Mouse (Mus musculus): ENCODE measurements around the gene Fbxo34.

- TF ChIP-seq POLR2A (IDR thresholded peaks at IDR 0.05; ENCODE audit: low read depth, low read length) (no peak), CTCF (IDR thresholded peaks at IDR 0.05; ENCODE audit: extremely low read depth, insufficient read length, insufficient replicate concordance, low read depth, low read length) (no peak)
Measured at GRCm38 (mm10) chr14:47418666-47418991, 31.6 kb upstream of the Fbxo34 start.

Data from small intestine, adult 2 months (tissue).